Mouse (Mus musculus) limb, embryonic 13.5 days (tissue): ENCODE results near the gene Ssxb10. TPM values are rescaled to one million over a fixed set of nuclear protein-coding genes. Genes with fewer than 3 reads are reported as not detected.
"Not testable (repeated sequence)": the region's sequence is repeated elsewhere in the genome, so short reads cannot be mapped to it uniquely, and the experiment has no call there.

Experiments used
- ATAC-seq: fragments of 200-750 bp; cut with Nextera tagmentation; 2 replicates; pipeline ENCODE4 v1.8.0; 2017; ENCODE audit warnings: low read depth, moderate number of reproducible peaks, moderate TSS enrichment; ENCODE audit not compliant: low FRiP score
- H3K27ac ChIP-seq: fragments of 300-500 bp; sonication (generic); 2 replicates; pipeline ENCODE4 v1.5.1; 2015; ENCODE audit warnings: inconsistent platforms, mild to moderate bottlenecking, moderate library complexity
- H3K27me3 ChIP-seq: fragments of 300-500 bp; sonication (generic); 2 replicates; pipeline ENCODE4 v1.6.1; 2015; ENCODE audit warnings: mild to moderate bottlenecking, inconsistent platforms
- H3K36me3 ChIP-seq: fragments of 300-500 bp; sonication (generic); 2 replicates; pipeline ENCODE4 v1.6.1; 2015; ENCODE audit warnings: inconsistent platforms, mild to moderate bottlenecking, moderate library complexity
- H3K4me1 ChIP-seq: fragments of 300-500 bp; sonication (generic); 2 replicates; pipeline ENCODE4 v1.6.1; 2015; ENCODE audit warnings: inconsistent platforms
- H3K4me2 ChIP-seq: fragments of 300-500 bp; sonication (generic); replicated peaks from 2 replicates; pipeline ENCODE4 v1.6.1; 2015; ENCODE audit warnings: inconsistent platforms, mild to moderate bottlenecking, moderate library complexity
- H3K4me3 ChIP-seq: fragments of 300-500 bp; sonication (generic); 2 replicates; pipeline ENCODE4 v1.5.1; 2015; ENCODE audit warnings: moderate library complexity, mild to moderate bottlenecking, inconsistent platforms
- H3K9ac ChIP-seq: fragments of 300-500 bp; sonication (generic); 2 replicates; pipeline ENCODE4 v1.6.1; 2015; ENCODE audit warnings: mild to moderate bottlenecking, inconsistent platforms
- H3K9me3 ChIP-seq: fragments of 300-500 bp; sonication (generic); 2 replicates; pipeline ENCODE4 v1.6.1; 2016; ENCODE audit warnings: inconsistent platforms
- WGBS: fragments of 180-500 bp; shearing (Covaris S2); methylation state at CpG from one replicate; pipeline ENCODE4 v1.1.7; 2015; 5-methylcytosine and 5-hydroxymethylcytosine counted together
- polyA plus RNA-seq: library from polyadenylated mRNA; unstranded; fragments of >200 nt; fragmentation: Nextera tagmentation; extraction: Ambion mirVana; gene quantifications from 2 replicates; pipeline ENCODE4 v1.2.1, GENCODE M21; 2015

Ssxb10 gene
- polyA plus RNA-seq = not detected in 2 replicates

DNA sequence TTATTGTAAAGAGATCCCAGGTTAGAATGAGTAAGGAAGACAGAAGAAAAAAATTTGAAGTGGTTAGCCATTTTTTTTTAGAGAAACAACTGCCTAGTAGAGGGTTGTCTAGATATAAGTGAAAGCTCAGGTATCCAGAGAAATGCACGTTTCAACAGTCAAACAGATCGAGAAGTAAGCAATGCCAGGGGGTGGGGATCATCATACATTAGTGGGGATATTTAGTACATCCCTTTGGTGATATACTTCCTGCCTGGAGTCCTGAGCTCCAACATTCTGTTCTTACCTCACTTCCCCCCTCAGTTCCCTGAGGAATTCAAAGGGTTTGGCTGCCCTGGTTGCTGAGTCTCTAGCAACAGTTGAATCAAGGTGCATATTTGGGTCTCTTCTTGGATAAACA, at the start of gene Ssxb10:
Gene Ssxb10, plus strand, starts transcription at position 301 of the 400 bp plus-strand sequence.
- peaks cover 14% of the 10 kb centered on the region for H3K9me3 ChIP-seq
- no peaks in the 10 kb centered on the region for H3K4me1 ChIP-seq
- 69% methylated on average over 2 of the region's 2 CpGs for WGBS
- H3K27me3 ChIP-seq = no peaks in the 10 kb centered on the region
- no peak within 1 kb of the TSS for H3K4me3 ChIP-seq
- no peak within 1 kb of the TSS for H3K27ac ChIP-seq
- H3K4me2 ChIP-seq = no peak within 1 kb of the TSS
- no peak within 1 kb of the TSS for H3K9ac ChIP-seq
- H3K36me3 ChIP-seq = no peaks in the 10 kb centered on the region
- ATAC-seq = no peak

DNA sequence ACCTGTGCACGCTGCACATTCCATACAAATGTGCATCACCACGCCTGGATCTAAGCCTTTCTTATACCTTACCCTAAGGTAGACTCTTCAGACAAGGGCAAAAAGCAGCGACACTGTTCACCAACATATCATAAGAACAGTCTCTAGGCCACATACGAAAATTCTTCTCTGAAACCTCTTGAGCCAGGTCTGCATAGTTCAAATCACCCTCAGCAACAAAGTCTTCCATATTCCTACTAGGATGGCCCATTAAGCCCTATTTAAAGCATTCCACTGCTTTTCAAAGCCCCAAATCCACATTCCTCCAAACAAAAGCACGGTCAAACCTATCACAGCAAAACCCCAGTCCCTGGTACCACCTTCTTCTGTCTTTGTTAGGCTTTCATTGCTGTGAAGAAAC, 38.6 kb upstream of the Ssxb10 start:
- WGBS = 89% methylated on average over 5 of the region's 5 CpGs
- no peaks in the 10 kb centered on the region for H3K4me1 ChIP-seq
- H3K9me3 ChIP-seq = no peaks in the 10 kb centered on the region
- H3K9ac ChIP-seq = no peak overlapping the region
- H3K36me3 ChIP-seq = no peaks in the 10 kb centered on the region
- H3K27ac ChIP-seq = no peak overlapping the region
- ATAC-seq = no peak
- no peaks in the 10 kb centered on the region for H3K27me3 ChIP-seq
- H3K4me2 ChIP-seq = no peak overlapping the region
- no peak overlapping the region for H3K4me3 ChIP-seq

DNA sequence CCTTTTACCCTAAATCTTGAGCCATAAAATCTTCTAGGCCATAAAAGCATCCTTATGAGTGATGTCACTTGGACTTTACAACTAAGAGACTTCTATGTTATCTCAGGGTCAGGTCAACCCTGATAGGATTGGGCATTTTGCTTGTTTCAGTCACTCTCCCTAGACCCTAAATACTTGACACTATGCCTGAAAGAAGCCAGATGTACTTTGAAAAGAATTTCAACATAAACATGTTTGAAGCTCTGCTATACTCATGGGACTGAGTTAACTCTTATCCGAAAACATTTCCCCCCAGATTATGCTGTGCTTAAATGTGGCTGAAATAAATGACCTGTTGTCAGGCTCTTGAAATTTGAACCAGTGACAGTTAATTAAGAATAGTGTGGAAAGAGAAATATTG, 17.9 kb upstream of the Ssxb10 start:
- H3K4me1 ChIP-seq = no peaks in the 10 kb centered on the region
- H3K27me3 ChIP-seq = no peaks in the 10 kb centered on the region
- no peak overlapping the region for H3K4me3 ChIP-seq
- H3K9me3 ChIP-seq = no peaks in the 10 kb centered on the region
- WGBS = 44% methylated on average over 1 of the region's 1 CpGs
- no peak for ATAC-seq
- H3K27ac ChIP-seq = no peak overlapping the region
- no peaks in the 10 kb centered on the region for H3K36me3 ChIP-seq
- no peak overlapping the region for H3K4me2 ChIP-seq
- no peak overlapping the region for H3K9ac ChIP-seq

DNA sequence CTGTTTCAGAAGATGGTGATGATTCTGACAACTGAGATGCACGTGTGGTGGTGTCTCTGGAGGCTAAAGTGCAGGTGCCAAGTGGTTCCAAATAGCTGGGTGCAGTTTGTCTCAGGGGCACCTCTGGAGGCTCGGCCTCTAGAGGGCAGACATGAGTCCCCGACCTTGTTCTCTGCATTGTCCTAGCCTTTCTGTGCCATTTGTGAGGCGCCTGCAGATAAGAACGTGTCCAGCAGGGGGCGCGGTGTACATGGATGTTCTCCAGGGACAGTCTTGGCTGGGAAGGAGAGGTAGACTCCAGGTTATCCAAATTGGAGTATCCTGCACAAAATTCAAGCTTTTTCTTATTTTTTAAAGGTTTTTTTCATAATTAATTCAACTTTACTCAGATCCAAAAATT, 12.3 kb upstream of the Ssxb10 start:
- H3K4me1 ChIP-seq, H3K4me3 ChIP-seq, H3K27ac ChIP-seq, H3K9ac ChIP-seq, H3K4me2 ChIP-seq, ATAC-seq, H3K36me3 ChIP-seq, H3K27me3 ChIP-seq, H3K9me3 ChIP-seq: not testable (repeated sequence)
- 13% methylated on average over 7 of the region's 7 CpGs for WGBS

DNA sequence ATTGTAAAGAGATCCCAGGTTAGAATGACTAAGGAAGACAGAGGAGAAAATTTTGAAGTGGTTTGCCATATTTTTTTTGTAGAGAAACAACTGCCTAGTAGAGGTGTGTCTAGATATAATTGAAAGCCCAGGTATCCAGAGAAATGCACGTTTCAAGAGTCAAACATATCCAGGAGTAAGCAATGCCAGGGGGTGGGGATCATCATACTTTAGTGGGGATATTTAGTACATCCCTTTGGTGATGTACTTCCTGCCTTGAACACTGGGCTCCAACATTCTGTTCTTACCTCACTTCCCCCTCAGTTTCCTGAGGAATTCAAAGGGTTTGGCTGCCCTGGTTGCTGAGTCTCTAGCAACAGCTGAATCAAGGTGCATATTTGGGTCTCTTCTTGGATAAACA, 39.5 kb downstream of the Ssxb10 start, which contains the start of gene Ssxb9:
Gene Ssxb9, plus strand, starts transcription at position 301 of the 400 bp plus-strand sequence.
- WGBS = 26% methylated on average over 1 of the region's 1 CpGs
- not testable (repeated sequence) for ATAC-seq, H3K36me3 ChIP-seq, H3K9me3 ChIP-seq, H3K27me3 ChIP-seq, H3K4me1 ChIP-seq, H3K27ac ChIP-seq, H3K9ac ChIP-seq, H3K4me3 ChIP-seq, H3K4me2 ChIP-seq

Other genes with a start within 250 kb of the Ssxb10 start
- gene Was, start 236.9 kb upstream of the Ssxb10 start, polyA plus RNA-seq = 0.15 and 0.40 TPM in 2 replicates
- 20.1 TPM in 2 replicates for gene Wdr13, start 194.5 kb upstream of the Ssxb10 start, polyA plus RNA-seq
- gene Rbm3, start 181.5 kb upstream of the Ssxb10 start, polyA plus RNA-seq = 482 and 551 TPM in 2 replicates
- 14.7 and 15.0 TPM in 2 replicates for gene Tbc1d25, start 151.2 kb upstream of the Ssxb10 start, polyA plus RNA-seq
- 25.2 and 29.1 TPM in 2 replicates for gene Ebp, start 133.9 kb upstream of the Ssxb10 start, polyA plus RNA-seq
- gene Porcn, start 120.9 kb upstream of the Ssxb10 start, polyA plus RNA-seq = 13.2 TPM in 2 replicates
- 46.3 and 49.0 TPM in 2 replicates for gene Ftsj1, start 75.0 kb upstream of the Ssxb10 start, polyA plus RNA-seq
- 0.93 and 1.0 TPM in 2 replicates for gene Slc38a5, start 56.3 kb upstream of the Ssxb10 start, polyA plus RNA-seq
- not detected in 2 replicates for gene Ssxb9, start 39.6 kb downstream of the Ssxb10 start, polyA plus RNA-seq
- gene Ssxb1, start 85.9 kb downstream of the Ssxb10 start, polyA plus RNA-seq = not detected in 2 replicates
- not detected in 2 replicates for gene Ssxb2, start 134.3 kb downstream of the Ssxb10 start, polyA plus RNA-seq
- gene Gm14459, start 197.5 kb downstream of the Ssxb10 start, polyA plus RNA-seq = not detected in 2 replicates
- gene Ssxb6, start 220.8 kb downstream of the Ssxb10 start, polyA plus RNA-seq = not detected in 2 replicates